Mouse (Mus musculus) adrenal gland, postnatal 4 days (tissue): Measurements from ENCODE around the gene Galnt17. TPM values are rescaled to one million over a fixed set of nuclear protein-coding genes. Genes with fewer than 3 reads are reported as not detected.

ENCODE experiments used
- DNase-seq, 2 experiments: peaks; one replicate each; pipeline ENCODE4 v3.0.0; 2021 to 2022; ENCODE audit warnings: low spot score in 2 of 2, mixed read lengths in 2 of 2
- total RNA-seq, 2 experiments: library from RNA; stranded (reverse); gene quantifications; 2 replicates each; pipeline ENCODE4 v1.2.3; 2021

Gene Galnt17
- total RNA-seq, 2 experiments from 2014 or later: 8.4 to 8.9 TPM

- no peak for DNase-seq
Observed at GRCm38 (mm10) chr5:131022396-131022993, 285.8 kb downstream of the Galnt17 start.

- DNase-seq: no peak
Observed at GRCm38 (mm10) chr5:131020936-131021335, 287.4 kb downstream of the Galnt17 start.

- no peak for DNase-seq
Observed at GRCm38 (mm10) chr5:131019346-131019965, 288.8 kb downstream of the Galnt17 start.

- no peak for DNase-seq
Observed at GRCm38 (mm10) chr5:131016066-131016465, 292.2 kb downstream of the Galnt17 start.

- no peak for DNase-seq
Observed at GRCm38 (mm10) chr5:131015341-131015740, 293.0 kb downstream of the Galnt17 start.

- DNase-seq: no peak
Observed at GRCm38 (mm10) chr5:131013816-131014215, 294.5 kb downstream of the Galnt17 start.

GRCm38 (mm10) chr5:131013101-131013500 is 295.2 kb downstream of the Galnt17 start:
- DNase-seq: no peak

- no peak for DNase-seq
Observed at GRCm38 (mm10) chr5:131009510-131009909, 298.8 kb downstream of the Galnt17 start.

- no peak for DNase-seq
Observed at GRCm38 (mm10) chr5:131008507-131008906, 299.8 kb downstream of the Galnt17 start.

GRCm38 (mm10) chr5:131007871-131008505 is 300.3 kb downstream of the Galnt17 start:
- DNase-seq: peak in 1 of 2 experiments; percentile 13

GRCm38 (mm10) chr5:131007198-131007597 is 301.1 kb downstream of the Galnt17 start:
- DNase-seq: no peak

GRCm38 (mm10) chr5:131006524-131006923 is 301.8 kb downstream of the Galnt17 start:
- no peak for DNase-seq

- no peak for DNase-seq
Observed at GRCm38 (mm10) chr5:131000572-131000971, 307.7 kb downstream of the Galnt17 start.

GRCm38 (mm10) chr5:130979321-130979720 is 329.0 kb downstream of the Galnt17 start:
- DNase-seq: no peak

- no peak for DNase-seq
Observed at GRCm38 (mm10) chr5:130978871-130979270, 329.4 kb downstream of the Galnt17 start.

- DNase-seq: no peak
Observed at GRCm38 (mm10) chr5:130977999-130978398, 330.3 kb downstream of the Galnt17 start.

GRCm38 (mm10) chr5:130952361-130952760 is 355.9 kb downstream of the Galnt17 start:
- DNase-seq: no peak

- DNase-seq: no peak
Observed at GRCm38 (mm10) chr5:130950894-130951400, 357.4 kb downstream of the Galnt17 start.

GRCm38 (mm10) chr5:130950421-130950820 is 357.9 kb downstream of the Galnt17 start:
- DNase-seq: no peak

GRCm38 (mm10) chr5:130949710-130950109 is 358.6 kb downstream of the Galnt17 start:
- DNase-seq: no peak

GRCm38 (mm10) chr5:130938911-130939608 is 369.2 kb downstream of the Galnt17 start:
- DNase-seq: no peak
